Mouse (Mus musculus) hindbrain, embryonic 14.5 days (tissue): ENCODE results near the gene Serpina12. TPM values are rescaled to one million over a fixed set of nuclear protein-coding genes. Genes with fewer than 3 reads are reported as not detected.

Source experiments
- ATAC-seq: fragments of 200-750 bp; cut with Nextera tagmentation; 2 replicates; pipeline ENCODE4 v1.8.0; 2017; ENCODE audit warnings: moderate number of reproducible peaks, mild to moderate bottlenecking, moderate TSS enrichment, moderate library complexity; ENCODE audit not compliant: low FRiP score
- DNase-seq: peaks from one replicate; pipeline ENCODE4 v3.0.0-alpha.2; 2015; ENCODE audit warnings: low spot score
- H3K27ac ChIP-seq: fragments of 300-500 bp; sonication (generic); 2 replicates; pipeline ENCODE4 v1.5.1; 2014; ENCODE audit warnings: mild to moderate bottlenecking, moderate library complexity
- H3K27me3 ChIP-seq: fragments of 300-500 bp; sonication (generic); 2 replicates; pipeline ENCODE4 v1.6.1; 2014; ENCODE audit warnings: mild to moderate bottlenecking, low read length, mixed read lengths; ENCODE audit not compliant: control insufficient read depth, insufficient read depth
- H3K36me3 ChIP-seq: fragments of 300-500 bp; sonication (generic); replicated peaks from 2 replicates; pipeline ENCODE4 v1.6.1; 2014; ENCODE audit not compliant: control insufficient read depth, insufficient read depth
- H3K4me1 ChIP-seq: fragments of 300-500 bp; sonication (generic); replicated peaks from 2 replicates; pipeline ENCODE4 v1.6.1; 2014; ENCODE audit warnings: antibody characterized with exemption, low read length, mixed read lengths; ENCODE audit not compliant: control insufficient read depth, insufficient read depth
- H3K4me2 ChIP-seq: fragments of 300-500 bp; sonication (generic); replicated peaks from 2 replicates; pipeline ENCODE4 v1.6.1; 2014; ENCODE audit warnings: mild to moderate bottlenecking, moderate library complexity
- H3K4me3 ChIP-seq: fragments of 300-500 bp; sonication (generic); replicated peaks from 2 replicates; pipeline ENCODE4 v1.5.1; 2014; ENCODE audit warnings: mild to moderate bottlenecking, low read length
- H3K9ac ChIP-seq: fragments of 300-500 bp; sonication (generic); 2 replicates; pipeline ENCODE4 v1.6.1; 2014
- H3K9me3 ChIP-seq: fragments of 300-500 bp; sonication (generic); 2 replicates; pipeline ENCODE4 v1.6.1; 2016; ENCODE audit warnings: low read length; ENCODE audit not compliant: control insufficient read depth
- WGBS: fragments of 180-500 bp; shearing (Covaris S2); extraction: QIAGEN DNeasy Blood & Tissue Kit; methylation state at CpG from one replicate; pipeline ENCODE4 v1.1.7; 2014; 5-methylcytosine and 5-hydroxymethylcytosine counted together
- polyA plus RNA-seq: library from polyadenylated mRNA; unstranded; fragments of >200 nt; fragmentation: Nextera tagmentation; extraction: Ambion mirVana; gene quantifications from 2 replicates; pipeline ENCODE4 v1.2.1, GENCODE M21; 2014

Serpina12 gene
- polyA plus RNA-seq, 1 experiment from 2014 or later, result not detected

DNA sequence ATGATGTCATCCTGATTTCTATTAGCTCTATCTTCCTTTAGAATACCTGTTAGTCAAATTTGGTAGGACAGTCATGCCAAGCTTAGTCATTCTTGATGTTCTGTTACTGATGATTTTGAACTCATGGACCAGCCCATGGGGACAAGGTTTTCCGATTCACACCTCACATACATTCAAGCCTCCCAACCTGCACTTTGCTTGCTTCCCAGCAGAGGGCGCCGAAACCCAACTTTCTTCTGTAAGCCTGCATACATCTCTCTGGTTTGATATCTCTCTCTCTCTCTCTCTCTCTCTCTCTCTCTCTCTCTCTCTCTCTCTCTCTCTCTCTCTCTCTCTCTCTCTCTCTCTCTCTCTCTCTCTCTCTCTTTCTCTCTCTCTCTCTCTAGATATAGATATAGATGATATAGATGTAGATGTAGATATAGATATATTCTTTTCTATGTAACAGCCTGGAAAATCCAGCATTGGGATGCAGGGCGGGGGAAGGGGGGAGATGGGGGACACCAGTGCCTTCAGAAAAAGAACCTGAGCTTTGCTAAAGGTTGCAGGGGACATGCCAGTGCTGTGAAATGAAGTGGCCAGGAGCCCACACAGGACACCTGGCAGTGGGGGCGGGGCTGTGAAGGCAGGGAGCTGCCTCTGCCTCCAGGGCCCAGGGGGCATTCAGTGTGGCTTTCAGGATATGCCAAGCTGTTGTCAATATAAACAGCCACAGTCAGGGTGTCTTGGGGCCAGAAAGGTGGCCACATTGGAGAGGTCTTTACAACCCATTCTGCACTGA lies 48.8 kb downstream of the Serpina12 start:
- 43% methylated on average over 5 of the region's 5 CpGs for WGBS
- Histone ChIP-seq H3K27ac (no peak overlapping the region), H3K9me3 (no peaks in the 10 kb centered on the region), H3K4me3 (no peak overlapping the region), H3K27me3 (no peaks in the 10 kb centered on the region), H3K4me1 (no peaks in the 10 kb centered on the region), H3K9ac (no peak overlapping the region), H3K4me2 (no peak overlapping the region), H3K36me3 (no peaks in the 10 kb centered on the region)
- DNase-seq (peak; percentile 86), ATAC-seq (0 out of 2 replicates have a peak, but pooled peaks have one; percentile 53)

- 89% methylated on average over 7 of the region's 7 CpGs for WGBS
- Histone ChIP-seq H3K4me2 (no peak overlapping the region), H3K4me3 (no peak overlapping the region), H3K27me3 (no peaks in the 10 kb centered on the region), H3K27ac (no peak overlapping the region), H3K9me3 (no peaks in the 10 kb centered on the region), H3K9ac (no peak overlapping the region), H3K4me1 (no peaks in the 10 kb centered on the region), H3K36me3 (no peaks in the 10 kb centered on the region)
- no peak for DNase-seq
- ATAC-seq, result no peak
These were observed 51.3 kb downstream of the Serpina12 start for GRCm38 (mm10) chr12:103992945-103993344.

DNA sequence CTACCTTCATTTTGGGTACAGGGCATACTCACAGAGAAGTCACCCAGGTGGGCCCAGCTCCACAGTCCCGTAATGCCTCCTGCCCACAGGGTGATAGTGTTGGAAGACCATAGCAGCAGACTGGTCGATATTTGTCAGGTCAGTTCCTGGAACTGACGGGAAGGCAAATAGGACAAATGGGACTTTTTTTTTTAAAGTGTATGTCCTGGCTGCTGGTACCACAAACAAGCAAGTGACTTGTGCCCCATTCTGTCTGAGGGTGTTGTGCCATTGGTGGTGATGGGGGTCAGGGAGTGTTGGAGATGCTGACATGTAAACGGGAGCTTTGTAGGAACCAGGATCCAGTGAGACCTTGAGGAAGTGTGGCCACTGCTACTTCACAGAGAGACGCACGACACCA lies 54.4 kb downstream of the Serpina12 start, which contains the start of gene Serpina11:
Gene Serpina11 (minus strand): TSS at position 101 of the 400 bp plus-strand sequence.
- Histone ChIP-seq H3K36me3 (no peaks in the 10 kb centered on the region), H3K27ac (no peak within 1 kb of the TSS), H3K4me3 (no peak within 1 kb of the TSS), H3K27me3 (no peaks in the 10 kb centered on the region), H3K9me3 (no peaks in the 10 kb centered on the region), H3K4me1 (no peaks in the 10 kb centered on the region), H3K9ac (no peak within 1 kb of the TSS), H3K4me2 (no peak within 1 kb of the TSS)
- WGBS, result 92% methylated on average over 6 of the region's 6 CpGs
- ATAC-seq (no peak), DNase-seq (no peak)

DNA sequence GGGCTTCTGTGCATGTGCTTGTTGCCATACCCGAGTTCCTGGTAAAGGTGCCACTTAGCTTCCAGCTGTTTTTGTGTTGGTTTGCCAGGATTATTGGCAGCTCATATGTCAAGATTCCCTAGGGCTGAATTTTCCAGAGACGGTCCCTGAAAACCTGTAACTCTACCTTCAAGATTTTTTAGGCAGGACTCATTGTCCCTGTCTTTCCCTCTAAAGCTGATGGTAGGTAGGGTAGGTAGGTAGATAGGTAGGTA lies 54.8 kb downstream of the Serpina12 start:
- DNase-seq (no peak), ATAC-seq (no peak)
- Histone ChIP-seq H3K4me2 (no peak overlapping the region), H3K27ac (no peak overlapping the region), H3K36me3 (no peaks in the 10 kb centered on the region), H3K4me1 (no peaks in the 10 kb centered on the region), H3K9ac (no peak overlapping the region), H3K4me3 (no peak overlapping the region), H3K27me3 (no peaks in the 10 kb centered on the region), H3K9me3 (no peaks in the 10 kb centered on the region)
- 73% methylated on average over 2 of the region's 2 CpGs for WGBS

DNA sequence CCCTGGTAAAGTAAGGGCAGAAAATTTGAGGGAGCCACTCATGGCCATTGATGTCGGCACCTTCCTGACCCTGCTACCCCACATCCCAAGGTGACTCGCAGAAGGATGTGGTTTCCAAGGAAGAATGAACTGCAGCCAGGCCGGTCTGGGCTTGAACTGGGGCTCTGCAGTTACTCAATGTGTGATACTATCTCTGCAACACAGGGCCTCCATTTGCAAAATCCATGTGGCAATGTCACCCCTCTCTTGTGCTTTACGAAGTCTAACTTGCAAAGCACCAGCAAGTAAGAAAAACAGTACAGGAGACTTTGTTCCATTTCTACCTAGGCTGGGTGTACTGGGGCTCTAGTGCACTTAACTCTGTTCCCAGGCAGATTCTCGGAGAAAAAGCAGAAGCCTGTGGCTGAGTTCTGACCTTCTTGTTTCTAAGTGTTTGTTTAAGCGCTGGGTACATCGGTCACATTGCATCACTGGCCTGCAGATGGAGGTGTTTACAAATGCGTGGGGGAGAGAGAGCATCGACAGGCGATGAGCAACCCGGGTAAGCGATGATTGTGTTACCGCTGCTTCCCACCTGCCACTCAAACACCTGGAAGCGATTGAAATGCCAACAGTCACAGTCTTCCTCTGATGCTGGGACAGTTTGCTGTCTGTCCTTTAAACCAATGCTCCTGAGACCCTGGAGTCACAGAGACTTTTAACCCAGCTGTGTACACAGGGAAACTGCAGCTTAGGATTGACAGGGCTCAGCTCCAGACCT lies 55.3 kb downstream of the Serpina12 start:
- ATAC-seq, result no peak
- DNase-seq, result no peak
- 65% methylated on average over 14 of the region's 14 CpGs for WGBS

DNA sequence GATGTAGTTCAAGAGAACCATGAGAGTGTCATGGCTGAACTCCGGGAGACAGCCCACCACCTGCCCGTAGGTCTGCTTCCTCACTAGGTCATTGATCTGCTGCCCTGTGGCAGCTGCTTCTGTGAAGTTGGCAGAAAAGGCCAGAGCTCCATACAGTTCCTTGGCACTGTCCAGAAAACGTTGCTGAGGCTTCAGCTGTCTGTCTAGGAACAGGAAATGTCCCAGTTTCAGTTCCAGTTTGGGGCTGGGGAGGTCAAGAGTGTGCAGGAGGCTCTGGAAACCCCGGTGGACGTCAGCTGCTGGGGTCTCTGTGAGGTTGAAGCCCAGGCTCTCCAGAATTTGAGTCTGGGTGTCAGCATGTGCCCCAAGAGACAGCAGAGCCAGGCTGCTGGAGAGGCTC lies 58.4 kb downstream of the Serpina12 start:
- WGBS, result 80% methylated on average over 5 of the region's 5 CpGs
- no peak overlapping the region for H3K27ac ChIP-seq
- H3K9me3 ChIP-seq, result no peaks in the 10 kb centered on the region
- no peaks in the 10 kb centered on the region for H3K27me3 ChIP-seq
- no peak overlapping the region for H3K4me3 ChIP-seq
- no peaks in the 10 kb centered on the region for H3K36me3 ChIP-seq
- H3K9ac ChIP-seq, result no peak overlapping the region
- no peak for DNase-seq
- no peak overlapping the region for H3K4me2 ChIP-seq
- no peak for ATAC-seq
- H3K4me1 ChIP-seq, result no peaks in the 10 kb centered on the region

More for the DNA sequence above, 55.3 kb downstream of the Serpina12 start:
- H3K4me3 ChIP-seq, result no peak overlapping the region
- no peaks in the 10 kb centered on the region for H3K9me3 ChIP-seq
- H3K4me1 ChIP-seq, result no peaks in the 10 kb centered on the region
- no peaks in the 10 kb centered on the region for H3K27me3 ChIP-seq
- H3K9ac ChIP-seq, result no peak overlapping the region
- no peak overlapping the region for H3K4me2 ChIP-seq
- H3K36me3 ChIP-seq, result no peaks in the 10 kb centered on the region
- no peak overlapping the region for H3K27ac ChIP-seq

- no peak overlapping the region for H3K4me2 ChIP-seq
- no peak for ATAC-seq
- no peaks in the 10 kb centered on the region for H3K4me1 ChIP-seq
- 65% methylated on average over 4 of the region's 4 CpGs for WGBS
- H3K36me3 ChIP-seq, result no peaks in the 10 kb centered on the region
- H3K9me3 ChIP-seq, result no peaks in the 10 kb centered on the region
- no peak overlapping the region for H3K9ac ChIP-seq
- H3K27me3 ChIP-seq, result no peaks in the 10 kb centered on the region
- no peak overlapping the region for H3K27ac ChIP-seq
- DNase-seq, result peak; percentile 49
- no peak overlapping the region for H3K4me3 ChIP-seq
These were observed 59.3 kb downstream of the Serpina12 start for GRCm38 (mm10) chr12:103984935-103985334.

- ATAC-seq (no peak), DNase-seq (no peak)
- Histone ChIP-seq H3K27ac (no peak overlapping the region), H3K36me3 (no peaks in the 10 kb centered on the region), H3K9ac (no peak overlapping the region), H3K9me3 (no peaks in the 10 kb centered on the region), H3K27me3 (no peaks in the 10 kb centered on the region), H3K4me1 (no peaks in the 10 kb centered on the region), H3K4me3 (no peak overlapping the region), H3K4me2 (no peak overlapping the region)
- whole genome bisulfite sequencing, result 78% methylated on average over 7 of the region's 7 CpGs
These were observed 62.4 kb downstream of the Serpina12 start for GRCm38 (mm10) chr12:103981646-103982360.
